ENCODE assay signal across 8 mouse cellular contexts in genomic region chr7:31057071-31057470, GRCm38 (mm10). TPM values are rescaled to one million over a fixed set of nuclear protein-coding genes. Genes with fewer than 3 reads are reported as not detected.
DNase-seq lines count a peak whose midpoint lies in the region; ATAC-seq and TF ChIP-seq lines count a peak whose summit lies in the region.

Fxyd1 (minus strand) TSS chr7:31057199.

- no peaks in the 10 kb centered on the region for H3K36me3 ChIP-seq in embryonic facial prominence, embryonic 11.5 days (replicated peaks; ENCODE audit: control insufficient read depth, insufficient read depth, low read depth, low read length)
- no peaks in the 10 kb centered on the region for H3K36me3 ChIP-seq in heart, postnatal 0 days (replicated peaks; ENCODE audit: control insufficient read depth, insufficient read depth, low read length)
- H3K36me3 ChIP-seq in limb, embryonic 11.5 days (ENCODE audit: control insufficient read depth, insufficient read depth, low read length): no peaks in the 10 kb centered on the region

- H3K4me3 ChIP-seq in left cerebral cortex, adult 2 months: no peak within 1 kb of the TSS
- no peak within 1 kb of the TSS for H3K4me3 ChIP-seq in embryonic facial prominence, embryonic 11.5 days (ENCODE audit: low read depth, low read length)
- H3K4me3 ChIP-seq in heart, postnatal 0 days (ENCODE audit: low read depth, low read length): no peak within 1 kb of the TSS
- no peak within 1 kb of the TSS for H3K4me3 ChIP-seq in limb, embryonic 11.5 days (ENCODE audit: low read depth, low read length)

- H3K4me2 ChIP-seq in embryonic facial prominence, embryonic 11.5 days (ENCODE audit: low read depth, low read length): no peak within 1 kb of the TSS
- H3K4me2 ChIP-seq in heart, postnatal 0 days (ENCODE audit: low read depth, low read length): peak within 1 kb of the TSS; percentile 70; the same call in 1 of the 2 replicates
- no peak within 1 kb of the TSS for H3K4me2 ChIP-seq in limb, embryonic 11.5 days (ENCODE audit: low read depth, severe bottlenecking)

- WGBS in embryonic facial prominence, embryonic 11.5 days: 68% methylated on average over 2 of the region's 2 CpGs
- 68% methylated on average over 2 of the region's 2 CpGs for WGBS in heart, postnatal 0 days
- WGBS in limb, embryonic 11.5 days: 64% methylated on average over 2 of the region's 2 CpGs

- no peak within 1 kb of the TSS for H3K27ac ChIP-seq in left cerebral cortex, adult 2 months
- H3K27ac ChIP-seq in embryonic facial prominence, embryonic 11.5 days (replicated peaks; ENCODE audit: low read depth, low read length): no peak within 1 kb of the TSS
- H3K27ac ChIP-seq in heart, postnatal 0 days (ENCODE audit: low read depth): peak within 1 kb of the TSS; percentile 98
- H3K27ac ChIP-seq in limb, embryonic 11.5 days (replicated peaks; ENCODE audit: low read depth, low read length): no peak within 1 kb of the TSS

- H3K9ac ChIP-seq in embryonic facial prominence, embryonic 11.5 days (replicated peaks; ENCODE audit: low read length): no peak within 1 kb of the TSS
- H3K9ac ChIP-seq in heart, postnatal 0 days (replicated peaks; ENCODE audit: low read depth, low read length): no peak within 1 kb of the TSS
- no peak within 1 kb of the TSS for H3K9ac ChIP-seq in limb, embryonic 11.5 days (ENCODE audit: low read length)

- ATAC-seq in embryonic facial prominence, embryonic 11.5 days (replicated peaks; ENCODE audit: insufficient number of reproducible peaks, low FRiP score, low TSS enrichment, low read depth): no peak
- no peak for ATAC-seq in heart, postnatal 0 days (ENCODE audit: insufficient read depth, low read depth)
- ATAC-seq in limb, embryonic 11.5 days (ENCODE audit: insufficient number of reproducible peaks, low FRiP score, low TSS enrichment, low read depth): no peak

- no peak for TF ChIP-seq EP300 in heart, postnatal 0 days (IDR thresholded peaks at IDR 0.05; ENCODE audit: low read depth)

- no peak for DNase-seq in left cerebral cortex, adult 2 months (ENCODE audit: extremely low spot score in 1 of 2, low spot score in 2 of 2)
- no peak for DNase-seq in left cerebral cortex, adult 9 months (ENCODE audit: low spot score in 2 of 2)
- DNase-seq in embryonic facial prominence, embryonic 11.5 days (ENCODE audit: low spot score): no peak
- no peak for DNase-seq in heart, postnatal 0 days (ENCODE audit: low spot score)
- DNase-seq in limb, embryonic 11.5 days (ENCODE audit: low spot score): no peak
- DNase-seq in frontal cortex, postnatal 14 days (ENCODE audit: low spot score in 2 of 2): no peak
- DNase-seq in right cerebral cortex, postnatal 10 days (ENCODE audit: low spot score in 2 of 2): no peak
- DNase-seq in kidney, postnatal 14 days: no peak

- H3K9me3 ChIP-seq in embryonic facial prominence, embryonic 11.5 days (replicated peaks; ENCODE audit: control insufficient read depth, low read length): no peaks in the 10 kb centered on the region
- no peaks in the 10 kb centered on the region for H3K9me3 ChIP-seq in heart, postnatal 0 days (replicated peaks; ENCODE audit: control insufficient read depth, low read length)
- H3K9me3 ChIP-seq in limb, embryonic 11.5 days (ENCODE audit: control insufficient read depth, low read length): no peaks in the 10 kb centered on the region

- peaks cover 21% of the 10 kb centered on the region for H3K27me3 ChIP-seq in embryonic facial prominence, embryonic 11.5 days (ENCODE audit: control insufficient read depth, insufficient read depth, low read length)
- peaks cover 10% of the 10 kb centered on the region for H3K27me3 ChIP-seq in heart, postnatal 0 days (ENCODE audit: control insufficient read depth, insufficient read depth, low read length)
- H3K27me3 ChIP-seq in limb, embryonic 11.5 days (ENCODE audit: control insufficient read depth, insufficient read depth, low read length): peaks cover 23% of the 10 kb centered on the region

- no peak for TF ChIP-seq CTCF in left cerebral cortex, adult 2 months (IDR thresholded peaks at IDR 0.05)
- TF ChIP-seq CTCF in heart, postnatal 0 days (IDR thresholded peaks at IDR 0.05; ENCODE audit: low read depth): no peak

- intact Hi-C loops in left cerebral cortex, adult 2 months (cut with DNase I): no loop called here

- peaks cover 8% of the 10 kb centered on the region; the same call in 1 of the 2 replicates for H3K4me1 ChIP-seq in embryonic facial prominence, embryonic 11.5 days (ENCODE audit: control insufficient read depth, insufficient read depth, low read length)
- H3K4me1 ChIP-seq in heart, postnatal 0 days (ENCODE audit: control insufficient read depth, insufficient read depth): peaks cover 14% of the 10 kb centered on the region
- peaks cover 16% of the 10 kb centered on the region for H3K4me1 ChIP-seq in limb, embryonic 11.5 days (ENCODE audit: control insufficient read depth, insufficient read depth, low read length)

RNA-seq across cellular contexts. Expression of gene Fxyd1, which starts in this region (rescaled TPM):
- 10 to 100 TPM; 72.8 to 79.1 TPM for total RNA-seq in left cerebral cortex, adult 2 months (2021)
- 11.8 and 12.0 TPM in 2 replicates for polyA plus RNA-seq in embryonic facial prominence, embryonic 11.5 days (2014; fragmentation: Nextera tagmentation; extraction: Ambion mirVana)
- total RNA-seq in heart, postnatal 0 days (2014; rRNA removed; ENCODE audit: low replicate concordance): 499 and 572 TPM in 2 replicates
- polyA plus RNA-seq in heart, postnatal 0 days (2015; fragmentation: Nextera tagmentation; extraction: Ambion mirVana): 1,579 and 1,586 TPM in 2 replicates
- 12.5 and 13.7 TPM in 2 replicates for polyA plus RNA-seq in limb, embryonic 11.5 days (2014; fragmentation: Nextera tagmentation; extraction: Ambion mirVana)

Comparison
In these comparisons a context has a peak if more than half of its experiments do, and no peak if none do; other contexts are left out.
1. RNA of gene Fxyd1 (polyA plus RNA-seq): 1,579 to 1,586 TPM in heart, postnatal 0 days; 12.5 to 13.7 TPM in limb, embryonic 11.5 days and 11.8 to 12.0 TPM in embryonic facial prominence, embryonic 11.5 days; every median in the first group is over 100 times any median in the second.